Mouse (Mus musculus): ENCODE data around the gene Iqsec1.

GRCm38 (mm10) chr6:90898107-90898506 lies 90.4 kb downstream of the Iqsec1 start:
- TF ChIP-seq CTCF (IDR thresholded peaks at IDR 0.05; ENCODE audit: extremely low read depth, insufficient read depth, insufficient read length, insufficient replicate concordance) (no peak), POLR2A (IDR thresholded peaks at IDR 0.05; ENCODE audit: low read depth, low read length) (no peak)

Data from spleen, adult 2 months (tissue).